Mouse (Mus musculus): Measurements from ENCODE around the gene Hoxa2.

Gene Hoxa2

DNA sequence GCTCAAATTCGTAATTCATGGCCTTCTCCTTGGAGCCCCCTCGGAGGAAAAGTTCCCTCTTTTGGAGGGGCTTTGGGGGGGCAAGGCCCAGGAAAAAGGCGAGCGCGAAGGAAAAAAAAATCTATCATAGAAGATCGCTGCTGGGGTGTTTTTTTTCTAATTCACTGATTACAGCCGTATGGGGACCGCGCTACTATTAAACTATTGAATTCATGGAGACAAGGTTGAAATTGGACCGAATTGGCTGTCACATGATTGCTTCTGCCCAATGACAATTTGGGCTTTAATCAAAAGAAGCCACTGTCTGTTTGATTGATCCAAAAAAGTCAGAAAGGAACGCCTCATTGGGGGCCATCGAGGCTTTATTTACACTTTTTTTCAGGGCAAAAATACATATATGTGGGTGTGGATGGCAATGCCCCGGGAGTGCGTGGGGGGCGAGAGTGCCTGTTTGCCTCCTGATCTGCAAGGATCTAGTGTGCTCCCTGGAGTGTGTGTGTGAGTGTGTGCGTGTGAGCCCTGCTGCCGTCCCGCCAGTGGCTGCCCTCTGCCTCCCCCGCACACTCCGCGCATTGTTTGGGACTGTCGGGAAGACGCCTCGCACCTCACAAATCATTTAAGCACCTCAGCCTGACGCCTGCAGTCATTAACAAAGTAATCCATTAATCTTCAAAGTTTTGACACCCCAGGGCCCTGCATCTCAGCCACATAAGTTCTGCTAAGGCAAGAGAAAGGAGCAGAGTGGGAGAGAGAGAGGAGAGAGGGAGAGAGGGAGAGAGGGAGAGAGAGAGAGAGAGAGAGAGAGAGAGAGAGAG, at the start of gene Hoxa2:
Gene Hoxa2 (minus strand): TSS at position 206 of the 815 bp plus-strand sequence.
- CTCF ChIA-PET = no interaction called here
- POLR2A ChIA-PET = interaction anchor here in 1 of 4 experiments (2.6 kb wide), 1 partner anchor 7 kb away, joined by 10 read pairs; no protein-coding TSS in a partner anchor

DNA sequence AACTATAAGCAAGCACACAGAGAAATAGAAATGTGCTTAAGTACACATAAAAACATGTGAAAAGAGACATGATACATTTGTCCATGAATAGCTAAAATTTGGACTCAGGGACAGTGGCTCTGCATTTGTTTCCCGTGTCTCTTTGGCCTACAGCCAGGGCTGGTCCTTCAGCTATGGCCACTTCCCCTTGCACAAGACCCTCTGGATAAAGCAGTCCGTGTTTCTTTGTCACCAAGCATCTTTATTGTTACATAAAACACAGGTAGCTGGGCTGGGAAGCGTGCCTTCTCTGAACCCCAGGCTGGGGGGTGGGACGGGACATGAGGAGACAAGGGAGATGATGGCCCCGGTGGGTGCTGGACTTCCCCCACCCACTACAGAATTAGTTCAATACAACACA, 49.6 kb upstream of the Hoxa2 start:
- CTCF ChIA-PET = interaction anchor here in 1 of 4 experiments (1.3 kb wide), 1 partner anchor 31 kb away, joined by 4 read pairs; the partner anchor contains the start of gene Hoxa11

DNA sequence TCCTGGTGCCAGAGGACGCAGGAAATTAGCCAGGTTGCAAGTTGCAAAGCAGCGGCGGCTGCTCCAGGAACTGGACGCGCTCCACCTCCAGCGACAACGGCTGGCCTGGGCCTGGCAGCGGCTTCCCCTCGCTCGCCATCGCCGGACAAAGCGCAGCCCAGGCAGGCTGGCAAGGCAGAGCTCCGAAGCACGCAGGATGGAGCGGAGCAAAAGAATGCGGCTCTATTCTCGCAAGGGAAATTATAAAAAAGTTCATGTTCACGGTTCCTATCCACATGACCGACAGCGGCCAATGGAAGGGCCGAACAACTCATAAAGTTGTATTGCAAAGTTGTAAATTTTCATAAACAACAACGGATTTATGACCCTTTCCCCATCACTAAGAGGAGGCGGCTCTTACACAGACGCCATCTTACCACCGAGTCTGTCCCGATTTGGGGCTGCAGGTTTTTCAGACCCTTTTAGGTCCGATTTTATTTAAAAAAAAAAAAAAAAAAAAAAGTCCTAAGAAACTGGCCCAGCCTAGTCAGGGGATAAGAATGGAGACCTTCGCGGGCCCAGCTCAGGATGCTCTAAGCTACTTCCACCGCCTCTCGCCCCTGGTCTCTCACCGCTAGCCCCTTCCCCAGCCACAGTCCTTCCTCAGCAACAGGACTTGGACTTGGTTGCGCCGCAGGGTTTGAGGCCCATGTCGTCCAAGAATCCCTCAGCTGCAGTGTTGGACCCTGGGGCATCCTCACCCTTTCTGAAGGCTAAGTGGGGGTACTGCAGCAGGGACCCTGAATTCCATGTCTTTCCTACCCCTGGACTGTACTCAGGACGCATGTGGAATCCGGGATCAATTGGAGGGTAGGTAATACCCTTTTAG, 48.7 kb upstream of the Hoxa2 start, which contains the start of the genes Hoxa3 and Gm28308:
Gene Hoxa3 (minus strand): TSS at position 218 of the 868 bp plus-strand sequence.
Gene Gm28308 (minus strand): TSS at position 221 of the 868 bp plus-strand sequence.
- CTCF ChIA-PET = interaction anchor here (0.8 to 1.9 kb wide), 4 partner anchors 8 to 27 kb away, joined by 3 to 10 read pairs (median 4); partner anchors contain the start of genes Hoxa7 (in 3 of the 4) and Hoxa10 (in 1 of the 4)
- POLR2A ChIA-PET = interaction anchor here in 3 of 4 experiments (0.5 to 2.1 kb wide), 10 partner anchors 9 to 558 kb away, joined by 3 to 7 read pairs (median 4); partner anchors contain the start of genes 5730596B20Rik (in 1 of the 3) and Hoxa5 (in 1 of the 3)

More for the DNA sequence above, 49.6 kb upstream of the Hoxa2 start:
- POLR2A ChIA-PET = interaction anchor here in 1 of 4 experiments (0.9 to 2.1 kb wide), 6 partner anchors 10 to 559 kb away, joined by 3 to 7 read pairs (median 4); partner anchors contain the start of genes Hoxa11 and Hoxa5

DNA sequence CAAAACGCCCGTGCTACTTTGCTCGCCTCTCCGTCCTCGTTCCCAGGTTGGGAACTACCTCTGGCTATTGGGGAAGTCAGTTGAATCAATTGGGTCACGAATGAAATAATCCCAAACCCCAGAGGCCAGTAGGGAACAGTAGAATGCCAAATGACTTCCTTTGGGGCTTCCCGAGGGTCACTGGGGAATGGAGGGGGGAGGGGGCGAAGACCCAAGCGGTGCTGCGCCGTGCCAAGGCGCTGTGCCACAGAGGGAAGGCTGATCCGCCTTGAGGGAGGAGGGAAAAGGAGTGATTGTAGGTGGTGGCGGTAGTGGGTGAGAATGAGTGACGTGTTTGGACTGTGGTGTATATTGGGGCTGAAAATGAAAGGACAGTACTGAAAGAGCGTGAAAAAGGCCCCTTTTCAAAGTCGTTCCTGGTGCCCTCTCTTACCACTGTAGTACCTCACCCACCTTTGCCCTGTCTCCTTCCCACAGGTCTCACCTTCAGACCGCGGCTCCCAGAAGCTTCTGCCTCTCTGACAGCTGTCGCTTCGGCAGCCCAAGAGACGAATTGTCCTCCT, 48.0 kb upstream of the Hoxa2 start:
- ChIA-PET POLR2A (interaction anchor here in 2 of 4 experiments (0.5 to 2.1 kb wide), 6 partner anchors 8 to 52 kb away, joined by 3 to 7 read pairs (median 4); partner anchors contain the start of genes 5730596B20Rik (in 1 of the 2) and Hoxa5 (in 1 of the 2)), CTCF (interaction anchor here in 3 of 4 experiments (0.8 to 1.9 kb wide), 7 partner anchors 9 to 94 kb away, joined by 3 to 10 read pairs (median 4); partner anchors contain the start of genes Hoxa7 (in 2 of the 3) and Hoxa10 (in 1 of the 3))

DNA sequence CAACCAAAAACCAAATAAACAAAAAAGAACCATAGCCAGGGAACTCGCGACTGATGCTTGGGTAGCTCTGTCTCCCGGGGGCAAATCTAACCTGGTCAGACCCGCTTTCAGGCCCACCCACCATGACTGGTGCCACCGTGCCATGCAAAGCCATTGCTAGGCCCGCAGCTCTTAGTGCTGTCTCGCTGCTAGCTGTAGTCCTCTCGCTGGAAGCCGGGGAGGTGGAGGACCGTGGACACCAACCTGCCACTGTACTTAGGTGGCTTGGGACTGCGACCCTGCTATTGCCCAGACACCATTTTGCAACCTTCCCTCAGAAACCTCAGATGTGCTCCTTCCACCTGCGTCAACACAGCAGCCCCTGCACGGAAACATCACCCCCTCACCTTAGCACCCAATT, 47.3 kb upstream of the Hoxa2 start:
- ChIA-PET CTCF (interaction anchor here in 3 of 4 experiments (0.7 to 3.4 kb wide), 20 partner anchors 8 to 620 kb away, joined by 3 to 40 read pairs (median 5); partner anchors contain the start of genes Hoxa7 (in 3 of the 3), Hoxa10 (in 2 of the 3) and Hoxa4 (in 1 of the 3)), POLR2A (interaction anchor here in 2 of 4 experiments (0.7 to 1.7 kb wide), 9 partner anchors 9 to 35 kb away, joined by 3 to 13 read pairs (median 4); partner anchors contain the start of genes Hoxa10 (in 2 of the 2), Hoxa7 (in 2 of the 2) and 5730596B20Rik (in 1 of the 2))

DNA sequence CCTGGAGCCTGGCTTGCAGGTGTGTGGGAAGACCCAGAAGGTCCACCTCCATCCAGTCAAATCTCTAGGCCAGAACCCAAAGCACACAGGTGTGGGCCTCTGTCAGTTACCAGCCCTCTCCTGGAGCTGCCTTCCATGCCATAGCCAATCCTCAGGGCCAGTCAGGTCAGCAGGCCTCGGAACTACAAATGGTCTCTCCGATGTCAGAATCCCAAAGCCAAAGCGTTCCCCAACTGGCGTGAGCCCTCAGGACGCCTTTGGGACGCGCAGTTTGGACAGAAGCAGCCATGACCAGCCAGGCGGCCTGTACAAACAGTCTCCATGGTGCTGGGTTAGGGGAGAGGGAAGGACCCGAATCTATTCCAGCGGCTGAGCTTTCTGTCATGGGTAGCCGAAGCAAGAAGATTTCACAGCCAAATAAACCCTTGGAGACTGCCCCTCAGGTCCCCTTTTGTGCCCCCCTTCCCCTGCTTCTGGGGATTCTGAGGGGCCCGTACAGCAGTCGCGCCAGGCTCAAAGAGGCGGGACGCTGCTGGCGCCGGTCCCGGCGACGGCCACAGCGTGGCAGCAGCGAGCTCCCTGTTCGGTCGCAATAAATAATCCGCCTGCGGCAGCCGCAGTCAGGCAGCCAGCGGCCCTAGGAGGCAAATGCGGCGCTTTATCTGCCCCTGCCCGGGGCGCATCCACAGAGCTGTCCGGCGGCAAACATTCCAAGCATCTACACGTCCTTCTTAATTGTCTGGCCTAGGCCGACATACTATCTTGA, 46.7 kb upstream of the Hoxa2 start:
- POLR2A ChIA-PET = interaction anchor here in 3 of 4 experiments (0.7 to 1.7 kb wide), 11 partner anchors 9 to 36 kb away, joined by 3 to 13 read pairs (median 3); partner anchors contain the start of genes 5730596B20Rik (in 2 of the 3), Hoxa10 (in 2 of the 3) and Hoxa7 (in 2 of the 3)
- CTCF ChIA-PET = interaction anchor here (0.5 to 3.4 kb wide), 26 partner anchors 9 to 931 kb away, joined by 3 to 40 read pairs (median 4); partner anchors contain the start of genes Hoxa7 (in 3 of the 4), Hoxa10 (in 2 of the 4), Hoxa11 (in 1 of the 4) and Hoxa4 (in 1 of the 4)

DNA sequence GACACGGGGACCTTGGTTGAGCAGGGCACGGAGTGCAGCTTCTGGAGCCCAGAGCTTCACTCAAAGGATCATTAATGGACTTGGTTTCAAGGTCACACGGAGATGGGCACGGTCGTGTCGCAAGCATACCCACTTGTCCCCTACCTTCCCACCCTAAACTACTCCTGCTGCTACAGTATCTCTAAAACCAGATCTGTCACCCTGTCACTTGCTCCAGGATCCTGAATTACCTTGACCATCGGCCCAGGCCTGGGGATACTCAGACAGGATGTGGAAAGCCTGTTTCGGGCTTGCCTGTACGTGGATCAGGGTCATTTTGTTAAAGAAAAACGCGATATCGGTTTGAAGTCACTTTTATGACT, 45.0 kb upstream of the Hoxa2 start:
- POLR2A ChIA-PET = no interaction called here
- CTCF ChIA-PET = interaction anchor here in 1 of 4 experiments (3.4 kb wide), 1 partner anchor 12 kb away, joined by 40 read pairs; the partner anchor contains the start of gene Hoxa7

DNA sequence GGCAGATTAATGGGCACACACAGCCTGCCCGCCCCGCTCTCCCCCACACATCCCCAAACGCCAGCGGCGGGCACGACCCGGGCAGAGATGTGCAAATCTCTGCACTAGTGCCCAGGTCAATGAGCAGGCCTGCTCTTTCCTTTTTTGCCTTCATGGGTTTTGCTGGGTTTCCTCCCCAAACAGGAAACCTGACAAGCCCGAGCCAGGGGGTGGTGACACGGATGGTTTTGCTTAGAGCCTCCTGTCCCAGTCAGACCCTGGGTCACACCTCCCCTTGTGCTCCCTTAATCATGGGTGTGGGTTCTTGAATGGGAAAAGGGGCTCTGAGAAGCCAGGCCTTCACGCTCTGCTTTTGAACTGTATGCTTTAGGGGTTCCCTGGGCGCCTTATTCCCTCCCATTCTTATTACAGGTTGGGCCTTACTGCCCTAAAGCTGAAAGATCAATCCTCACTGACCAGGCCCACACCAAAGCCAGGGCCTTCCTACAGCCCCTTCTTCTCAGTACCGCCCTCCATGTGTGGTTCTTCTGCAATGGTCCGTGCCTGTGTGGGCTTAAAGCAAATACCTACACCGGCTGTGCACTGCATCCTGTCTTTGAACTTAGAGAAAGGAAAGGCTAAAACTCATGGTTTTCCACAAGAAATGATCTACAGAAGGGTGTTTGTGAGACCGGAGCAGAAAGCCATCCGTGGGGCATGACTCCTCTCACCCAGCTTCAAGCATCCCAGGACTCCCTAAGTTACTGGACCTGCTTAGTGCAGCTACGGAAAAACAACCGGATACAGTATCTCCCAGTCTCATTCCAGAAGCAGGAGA, 44.4 kb upstream of the Hoxa2 start:
- CTCF ChIA-PET = interaction anchor here in 2 of 4 experiments (0.6 to 3.4 kb wide), 2 partner anchors 12 to 172 kb away, joined by 4 to 40 read pairs; partner anchors contain the start of gene Hoxa7 (in 1 of the 2)

DNA sequence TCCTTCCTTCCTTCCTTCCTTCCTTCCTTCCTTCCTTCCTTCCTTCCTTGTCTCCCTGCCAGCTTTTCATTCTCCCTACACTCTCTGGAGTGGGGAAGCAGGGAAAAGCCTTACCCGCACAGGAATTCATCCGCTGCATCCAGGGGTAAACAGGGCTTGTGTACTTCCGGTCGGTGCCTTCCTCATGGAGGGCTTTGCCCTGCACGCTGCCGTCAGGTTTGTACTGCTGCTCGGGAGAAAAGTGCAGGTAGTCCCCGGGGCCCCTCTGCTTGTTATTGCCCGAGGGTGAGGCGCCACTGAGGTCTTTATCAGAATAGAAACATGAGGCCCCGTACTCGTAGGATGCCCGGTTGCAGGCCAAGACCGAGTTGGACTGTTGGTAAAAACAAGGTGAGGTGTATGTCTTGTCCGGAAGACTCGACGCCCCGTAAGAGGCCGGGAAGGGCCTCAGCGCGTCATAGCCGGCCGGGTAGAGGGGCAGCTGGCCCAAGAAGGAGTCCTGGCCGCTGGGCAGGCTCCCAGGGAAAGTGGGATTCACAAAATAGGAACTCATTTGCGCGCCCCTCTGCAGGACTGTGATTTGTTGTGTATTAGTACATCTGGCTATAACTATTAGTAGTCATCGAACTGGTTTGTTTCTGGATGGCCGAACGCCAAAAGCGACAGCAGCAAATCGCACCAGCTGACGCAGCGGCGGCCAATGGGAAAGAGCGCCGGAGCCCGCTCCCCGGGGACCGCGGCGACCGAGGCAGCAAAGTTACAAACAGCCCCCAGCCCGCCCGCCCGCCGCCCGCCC, 43.6 kb upstream of the Hoxa2 start, which contains the start of gene Hoxa6:
Gene Hoxa6 (minus strand): TSS at position 651 of the 796 bp plus-strand sequence.
- ChIA-PET CTCF (interaction anchor here in 1 of 4 experiments (0.6 kb wide), 1 partner anchor 171 kb away, joined by 4 read pairs; no protein-coding TSS in a partner anchor), POLR2A (interaction anchor here in 1 of 4 experiments (1.0 kb wide), 1 partner anchor 14 kb away, joined by 3 read pairs; no protein-coding TSS in a partner anchor)

More for the DNA sequence above, 44.4 kb upstream of the Hoxa2 start:
- POLR2A ChIA-PET = interaction anchor here in 1 of 4 experiments (1.0 kb wide), 1 partner anchor 13 kb away, joined by 3 read pairs; no protein-coding TSS in a partner anchor

DNA sequence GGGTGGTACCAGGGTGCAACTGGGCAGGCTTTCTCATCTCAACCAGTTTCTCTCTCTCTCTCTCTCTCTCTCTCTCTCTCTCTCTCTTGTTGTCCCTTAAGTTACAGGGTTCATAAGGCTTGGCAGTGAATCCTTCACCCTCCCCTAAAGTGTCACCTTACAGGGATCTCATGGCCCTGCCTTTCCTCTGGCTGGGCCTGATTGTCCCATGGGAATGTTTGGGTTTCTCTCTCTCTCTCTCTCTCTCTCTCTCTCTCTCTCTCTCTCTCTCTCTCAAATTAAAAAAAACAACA, 43.0 kb upstream of the Hoxa2 start:
- POLR2A ChIA-PET = no interaction called here
- CTCF ChIA-PET = no interaction called here

DNA sequence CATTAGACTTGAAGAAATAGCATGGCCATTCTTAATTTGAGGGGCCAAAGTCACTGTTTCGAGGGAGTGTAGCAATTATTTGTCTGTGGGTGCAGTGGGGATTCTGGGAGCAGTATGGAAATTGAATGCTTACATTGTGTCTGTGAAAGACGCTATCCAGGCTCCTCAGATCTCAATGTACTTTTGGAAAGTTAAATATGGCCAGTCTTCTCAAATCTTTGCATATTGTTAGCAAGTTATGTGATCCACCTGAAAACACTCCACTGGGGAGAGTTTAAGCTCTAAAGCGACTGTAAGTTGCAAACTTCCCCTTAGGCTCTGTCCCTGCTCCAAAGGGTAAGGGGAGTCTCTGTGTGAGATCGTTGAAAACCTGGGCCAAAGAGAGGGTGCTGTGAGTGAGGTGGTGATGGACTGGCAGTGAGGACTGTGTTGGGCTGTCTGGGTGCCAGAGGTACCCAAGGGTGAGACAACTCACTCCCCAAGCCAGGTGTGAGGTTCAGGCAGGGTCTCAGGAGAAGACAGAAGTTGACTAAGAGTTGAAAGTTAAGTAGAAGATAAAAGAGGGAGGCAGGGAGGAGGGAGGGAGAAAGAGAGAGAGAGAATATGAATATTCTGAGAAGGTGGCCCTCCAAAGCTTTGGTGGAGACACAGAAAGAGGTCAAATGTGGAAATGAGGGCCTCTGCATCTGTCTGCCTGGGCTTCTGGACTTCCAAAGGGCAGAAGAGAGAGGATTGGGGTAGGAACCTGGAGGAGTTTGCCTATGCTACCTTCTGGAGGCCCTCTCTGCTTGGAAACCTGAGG, 42.5 kb upstream of the Hoxa2 start:
- POLR2A ChIA-PET = no interaction called here
- CTCF ChIA-PET = interaction anchor here in 1 of 4 experiments (1.0 to 1.5 kb wide), 2 partner anchors 11 to 43 kb away, joined by 3 to 4 read pairs; no protein-coding TSS in a partner anchor

DNA sequence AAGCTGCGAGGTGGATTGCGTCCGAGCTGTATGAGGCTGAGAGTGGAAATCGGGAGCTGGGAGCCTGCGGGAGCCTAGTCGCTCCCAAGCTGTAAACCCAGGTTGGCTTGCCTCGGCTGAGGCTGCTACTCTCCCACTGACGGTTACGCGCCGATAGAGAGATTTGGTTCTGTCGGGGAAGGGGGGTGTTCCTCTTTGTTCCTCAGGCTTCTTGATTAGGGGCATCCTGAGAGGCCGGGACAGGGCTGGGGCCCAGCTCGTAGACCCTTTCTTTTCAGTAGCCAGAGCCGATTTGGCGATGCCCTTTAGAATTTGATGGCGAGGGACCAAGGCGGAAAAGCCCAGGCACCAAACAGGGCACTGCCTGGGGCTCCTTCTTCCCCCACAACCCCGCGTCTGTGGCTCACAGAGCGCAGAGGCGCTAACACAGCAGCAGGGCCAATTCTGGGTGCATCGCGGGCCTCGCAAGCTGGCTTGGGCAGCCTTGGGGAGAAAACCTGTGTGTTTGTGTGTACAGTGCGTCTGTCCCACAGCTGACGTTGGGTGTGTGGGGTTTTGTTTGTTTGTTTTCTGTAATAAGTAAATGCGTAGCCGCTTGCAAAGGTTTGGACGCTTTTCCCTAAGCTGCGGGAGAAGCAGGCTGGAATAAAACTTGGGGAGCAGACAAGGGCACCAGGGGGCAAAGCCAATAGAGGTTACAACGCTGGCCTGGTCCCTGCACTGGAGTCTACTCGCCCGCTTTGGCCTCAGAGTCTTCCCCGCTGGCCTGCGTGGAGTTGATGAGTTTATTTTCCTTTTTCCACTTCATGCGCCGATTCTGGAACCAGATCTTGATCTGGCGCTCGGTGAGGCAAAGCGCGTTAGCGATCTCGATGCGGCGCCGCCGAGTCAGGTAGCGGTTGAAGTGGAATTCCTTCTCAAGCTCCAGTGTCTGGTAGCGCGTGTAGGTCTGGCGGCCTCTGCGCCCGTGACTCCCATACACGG, 41.3 kb upstream of the Hoxa2 start:
- CTCF ChIA-PET = interaction anchor here in 2 of 4 experiments (0.6 to 2.1 kb wide), 10 partner anchors 12 to 825 kb away, joined by 3 to 5 read pairs (median 4); partner anchors contain the start of genes 5730596B20Rik (in 1 of the 2), Hoxa10 (in 1 of the 2) and Hoxa7 (in 1 of the 2)
- POLR2A ChIA-PET = interaction anchor here in 1 of 4 experiments (0.8 to 4.2 kb wide), 5 partner anchors 11 to 33 kb away, joined by 3 to 29 read pairs (median 3); no protein-coding TSS in a partner anchor

DNA sequence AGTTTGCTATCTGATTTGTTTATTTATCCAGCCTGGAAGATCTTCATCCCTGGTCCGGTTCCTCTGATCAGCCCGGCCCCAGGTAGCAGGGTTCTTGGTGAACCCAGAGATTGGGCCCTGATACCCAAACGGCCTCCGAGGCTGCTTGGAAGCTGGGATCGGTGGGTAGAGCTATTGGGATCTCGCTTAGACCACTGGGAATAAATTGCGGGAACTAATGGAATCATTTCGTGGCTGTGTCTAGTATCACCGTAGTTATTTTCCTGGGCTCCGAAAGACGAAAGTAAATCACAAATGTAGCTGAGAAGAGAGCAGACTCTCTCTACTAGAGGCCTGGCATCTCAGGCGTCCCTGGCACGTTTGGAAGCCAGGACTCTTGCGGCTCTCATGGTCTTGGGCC, 40.6 kb upstream of the Hoxa2 start:
- POLR2A ChIA-PET = interaction anchor here in 1 of 4 experiments (0.8 to 4.2 kb wide), 5 partner anchors 10 to 32 kb away, joined by 3 to 29 read pairs (median 3); no protein-coding TSS in a partner anchor
- CTCF ChIA-PET = interaction anchor here in 2 of 4 experiments (0.5 to 2.1 kb wide), 10 partner anchors 12 to 824 kb away, joined by 3 to 5 read pairs (median 4); partner anchors contain the start of genes 5730596B20Rik (in 1 of the 2), Hoxa10 (in 1 of the 2) and Hoxa7 (in 1 of the 2)
